Mouse (Mus musculus) thymus, adult 2 months (tissue): ENCODE measurements around the gene Pars2. TPM values are rescaled to one million over a fixed set of nuclear protein-coding genes. Genes with fewer than 3 reads are reported as not detected.

Experiments
- DNase-seq: peaks from one replicate; pipeline ENCODE4 v3.0.0; 2021
- H3K27ac ChIP-seq: fragments of 200-500 bp; 2 replicates; pipeline ENCODE4 v1.5.1; 2012; ENCODE audit warnings: low read length, control low read depth; ENCODE audit not compliant: control insufficient read depth, insufficient read depth
- H3K27me3 ChIP-seq: fragments of 200-500 bp; 2 replicates; pipeline ENCODE4 v1.6.1; 2012; ENCODE audit warnings: mild to moderate bottlenecking, low read length, moderate library complexity, mixed read lengths; ENCODE audit not compliant: control insufficient read depth, insufficient read depth
- H3K36me3 ChIP-seq: fragments of 200-500 bp; 2 replicates; pipeline ENCODE4 v1.6.1; 2012; ENCODE audit warnings: mild to moderate bottlenecking, low read length, moderate library complexity; ENCODE audit not compliant: control insufficient read depth, insufficient read depth
- H3K4me1 ChIP-seq: fragments of 200-500 bp; replicated peaks from 2 replicates; pipeline ENCODE4 v1.6.1; 2012; ENCODE audit warnings: low read length; ENCODE audit not compliant: control insufficient read depth, insufficient read depth
- H3K4me3 ChIP-seq: fragments of 200-500 bp; 2 replicates; pipeline ENCODE4 v1.5.1; 2012; ENCODE audit warnings: mild to moderate bottlenecking, low read length, control low read depth, moderate library complexity; ENCODE audit not compliant: control insufficient read depth, insufficient read depth
- CTCF ChIP-seq: fragments of 200-500 bp; IDR thresholded peaks from 2 replicates; pipeline ENCODE4 v1.5.1; 2012; ENCODE audit warnings: mild to moderate bottlenecking, control low read depth, low read length, moderate library complexity, borderline replicate concordance; ENCODE audit not compliant: control insufficient read depth, poor library complexity, insufficient read depth; ENCODE audit errors: extremely low read depth
- POLR2A ChIP-seq: fragments of 200-500 bp; IDR thresholded peaks from 2 replicates; pipeline ENCODE4 v1.6.1; 2012; ENCODE audit warnings: mild to moderate bottlenecking, low read length, control low read depth, moderate library complexity; ENCODE audit not compliant: control insufficient read depth, poor library complexity, insufficient read depth; ENCODE audit errors: extremely low read depth
- WGBS: fragments of 180-500 bp; shearing (Covaris S2); methylation state at CpG from one replicate; pipeline ENCODE4 v1.1.7; 2018; 5-methylcytosine and 5-hydroxymethylcytosine counted together
- polyA plus RNA-seq: library from polyadenylated mRNA; depleted of rRNA; stranded (reverse); fragments of >200 nt; gene quantifications from 2 replicates; pipeline ENCODE4 v1.2.3, GENCODE M21; 2012

The Pars2 gene
- polyA plus RNA-seq, 1 experiment, result 17.3 TPM

- peak; percentile 53 for DNase-seq
- H3K4me1 ChIP-seq, result peaks cover 36% of the 10 kb centered on the region
- H3K27ac ChIP-seq, result peak overlapping the region; percentile 40
- no peak for TF ChIP-seq CTCF
- no peak for TF ChIP-seq POLR2A
- 9% methylated on average over 9 of the region's 9 CpGs for WGBS
- no peaks in the 10 kb centered on the region for H3K36me3 ChIP-seq
- no peak overlapping the region for H3K4me3 ChIP-seq
- no peaks in the 10 kb centered on the region for H3K27me3 ChIP-seq
These were observed 36.0 kb upstream of the Pars2 start for GRCm38 (mm10) chr4:106614881-106615280.

- peak; percentile 14 for DNase-seq
- WGBS, result 62% methylated on average over 12 of the region's 12 CpGs
- TF ChIP-seq CTCF (no peak), POLR2A (no peak)
- Histone ChIP-seq H3K36me3 (no peaks in the 10 kb centered on the region), H3K27me3 (no peaks in the 10 kb centered on the region), H3K27ac (peak overlapping the region; percentile 1; the same call in 1 of the 2 replicates), H3K4me1 (peaks cover 36% of the 10 kb centered on the region), H3K4me3 (no peak overlapping the region)
These were observed 35.2 kb upstream of the Pars2 start for GRCm38 (mm10) chr4:106615637-106616036.

- 1% methylated on average over 19 of the region's 19 CpGs for WGBS
- Histone ChIP-seq H3K4me1 (peaks cover 36% of the 10 kb centered on the region), H3K36me3 (no peaks in the 10 kb centered on the region), H3K27me3 (no peaks in the 10 kb centered on the region), H3K27ac (no peak within 1 kb of the TSS), H3K4me3 (no peak within 1 kb of the TSS)
- peak; percentile 19 for DNase-seq
- no peak for TF ChIP-seq POLR2A
- no peak for TF ChIP-seq CTCF
These were observed 33.8 kb upstream of the Pars2 start, which contains the start of gene Lexm for GRCm38 (mm10) chr4:106617056-106617455. Gene Lexm, minus strand, starts transcription at chr4:106617241.

- TF ChIP-seq CTCF (no peak), POLR2A (no peak)
- DNase-seq, result no peak
- WGBS, result 90% methylated on average over 4 of the region's 4 CpGs
- Histone ChIP-seq H3K4me3 (no peak overlapping the region), H3K27ac (no peak overlapping the region), H3K4me1 (peaks cover 27% of the 10 kb centered on the region), H3K36me3 (no peaks in the 10 kb centered on the region), H3K27me3 (peaks cover 3% of the 10 kb centered on the region; the same call in 1 of the 2 replicates)
These were observed 32.0 kb upstream of the Pars2 start for GRCm38 (mm10) chr4:106618898-106619297.

- TF ChIP-seq CTCF, result no peak
- TF ChIP-seq POLR2A, result no peak
- Histone ChIP-seq H3K27me3 (peaks cover 3% of the 10 kb centered on the region; the same call in 1 of the 2 replicates), H3K4me3 (no peak overlapping the region), H3K27ac (no peak overlapping the region), H3K36me3 (no peaks in the 10 kb centered on the region), H3K4me1 (peaks cover 6% of the 10 kb centered on the region)
- DNase-seq, result no peak
- 78% methylated on average over 3 of the region's 3 CpGs for WGBS
These were observed 29.4 kb upstream of the Pars2 start for GRCm38 (mm10) chr4:106621428-106621827.

GRCm38 (mm10) chr4:106622030-106622493 lies 28.8 kb upstream of the Pars2 start, which contains the start of gene Ttc22:
Gene Ttc22, plus strand, starts transcription at chr4:106622432.
- WGBS, result 23% methylated on average over 16 of the region's 16 CpGs
- peaks cover 3% of the 10 kb centered on the region for H3K4me1 ChIP-seq
- H3K4me3 ChIP-seq, result no peak within 1 kb of the TSS
- H3K36me3 ChIP-seq, result no peaks in the 10 kb centered on the region
- no peak for TF ChIP-seq POLR2A
- TF ChIP-seq CTCF, result no peak
- no peak within 1 kb of the TSS for H3K27ac ChIP-seq
- DNase-seq, result no peak
- peaks cover 3% of the 10 kb centered on the region; the same call in 1 of the 2 replicates for H3K27me3 ChIP-seq

- H3K27me3 ChIP-seq, result peaks cover 3% of the 10 kb centered on the region; the same call in 1 of the 2 replicates
- no peak overlapping the region for H3K4me3 ChIP-seq
- WGBS, result 33% methylated on average over 28 of the region's 28 CpGs
- H3K36me3 ChIP-seq, result no peaks in the 10 kb centered on the region
- TF ChIP-seq CTCF (no peak), POLR2A (no peak)
- no peaks in the 10 kb centered on the region; the same call in 1 of the 2 replicates for H3K4me1 ChIP-seq
- no peak for DNase-seq
- no peak overlapping the region for H3K27ac ChIP-seq
These were observed 28.2 kb upstream of the Pars2 start for GRCm38 (mm10) chr4:106622712-106623111.
